Mouse (Mus musculus) olfactory bulb, adult 2 months (tissue): ENCODE data around the gene Sult2a4.
"Not testable (repeated sequence)": the region's sequence is repeated elsewhere in the genome, so short reads cannot be mapped to it uniquely, and the experiment has no call there.

Experiments
- CTCF ChIP-seq: fragments of 200-500 bp; IDR thresholded peaks from 2 replicates; pipeline ENCODE4 v1.5.1; 2012; ENCODE audit warnings: low read depth, mild to moderate bottlenecking, low read length, moderate library complexity; ENCODE audit not compliant: insufficient read depth
- POLR2A ChIP-seq: fragments of 200-500 bp; IDR thresholded peaks from 2 replicates; pipeline ENCODE4 v1.6.1; 2012; ENCODE audit warnings: mild to moderate bottlenecking, low read depth, low read length, moderate library complexity; ENCODE audit not compliant: insufficient read depth

DNA sequence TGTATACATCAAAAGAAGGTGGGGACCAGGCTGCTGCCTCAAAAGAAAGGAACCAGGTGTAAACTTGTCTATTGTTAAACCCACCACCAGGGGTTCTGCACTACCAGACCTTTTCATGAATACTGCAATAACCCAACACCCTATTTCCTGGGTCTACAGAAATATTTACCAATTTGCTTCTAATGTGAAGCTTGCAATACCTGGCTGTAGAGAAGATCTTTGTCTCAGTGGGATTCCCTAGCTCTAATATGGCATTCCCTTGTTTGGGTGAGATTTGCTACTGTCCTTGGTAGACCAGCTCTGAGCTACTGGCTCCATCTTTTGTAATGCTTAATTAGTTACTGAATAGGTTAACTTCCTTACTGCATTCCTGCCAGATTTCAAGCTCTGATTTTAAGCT is 21.3 kb upstream of the Sult2a4 start:
- TF ChIP-seq CTCF, POLR2A: not testable (repeated sequence)
